ENCODE assay signal across 8 mouse cellular contexts in the genomic region with DNA sequence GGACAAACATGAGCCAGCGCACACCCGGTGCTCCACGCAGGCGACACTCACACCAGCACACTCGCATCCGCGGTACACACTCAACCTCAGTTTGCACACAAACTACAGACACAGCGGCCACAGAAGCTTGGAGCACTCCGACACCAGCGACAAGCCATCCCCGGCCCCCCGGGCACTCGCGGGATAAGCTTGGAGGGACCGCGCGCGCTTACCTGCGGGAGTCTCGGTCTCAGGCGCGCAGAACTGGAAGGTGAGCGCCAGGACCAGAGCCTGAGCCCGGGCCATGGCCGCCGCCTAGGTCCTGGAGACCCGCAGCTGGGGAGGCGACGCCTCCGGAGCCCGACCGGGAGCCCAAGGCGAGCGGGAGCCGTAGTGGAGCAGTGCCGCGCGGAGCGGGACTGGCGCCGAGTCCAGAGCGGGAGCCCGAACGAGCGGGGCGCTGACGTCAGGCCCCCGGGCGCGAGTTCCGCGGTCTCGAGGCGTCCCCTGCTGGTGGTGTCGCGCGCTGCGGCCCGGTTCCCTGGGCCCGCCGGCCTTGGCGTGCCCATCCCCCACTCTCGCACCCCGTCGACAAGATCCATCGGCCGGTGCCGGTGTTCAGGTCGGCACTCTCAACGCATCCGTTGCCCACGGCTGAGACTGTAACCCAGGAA. TPM values are rescaled to one million over a fixed set of nuclear protein-coding genes. Genes with fewer than 3 reads are reported as not detected.
DNase-seq lines count a peak whose midpoint lies in the region; ATAC-seq lines count a peak whose summit lies in the region.

Gene Ptpru, minus strand, starts transcription at position 417 of the 653 bp plus-strand sequence.

- under 1% methylated on average over 70 of the region's 72 CpGs for WGBS in intestine, embryonic 14.5 days

- peak; percentile 77 for ATAC-seq in common myeloid progenitor, adult 5-6 weeks (replicated peaks; ENCODE audit: low read depth, poor library complexity, severe bottlenecking)
- ATAC-seq in intestine, embryonic 14.5 days (replicated peaks; ENCODE audit: low FRiP score, low TSS enrichment, low read depth) = peak; percentile 82

- peak within 1 kb of the TSS; percentile 47 for H3K4me3 ChIP-seq in intestine, embryonic 14.5 days (ENCODE audit: low read depth, low read length)

- H3K4me2 ChIP-seq in intestine, embryonic 14.5 days (ENCODE audit: low read length) = peak within 1 kb of the TSS; percentile 97

- peaks cover 15% of the 10 kb centered on the region for H3K27me3 ChIP-seq in intestine, embryonic 14.5 days (replicated peaks; ENCODE audit: control insufficient read depth, insufficient read depth, low read length)

- no peaks in the 10 kb centered on the region for H3K36me3 ChIP-seq in intestine, embryonic 14.5 days (ENCODE audit: control insufficient read depth, insufficient read depth, low read length)

- peak within 1 kb of the TSS; percentile 69 for H3K9ac ChIP-seq in intestine, embryonic 14.5 days (ENCODE audit: low read length)

- H3K9me3 ChIP-seq in intestine, embryonic 14.5 days (ENCODE audit: control insufficient read depth, low read length) = no peaks in the 10 kb centered on the region

- DNase-seq in T-cell, adult 2 months (ENCODE audit: low spot score) = peak; percentile 82
- DNase-seq in gastrocnemius, postnatal 25 days = peak; percentile 81
- peak; percentile 99 for DNase-seq in intestine, embryonic 14.5 days (ENCODE audit: low spot score)
- DNase-seq in left cerebral cortex, postnatal 14 days (ENCODE audit: low spot score in 2 of 2) = peak; percentile 87 to 93
- peak; percentile 87 for DNase-seq in mesoderm, embryonic 11.5 days (ENCODE audit: low read depth, low spot score)
- peak; percentile 90 for DNase-seq in right cerebral cortex, postnatal 25 days
- peak; percentile 85 to 91 for DNase-seq in urinary bladder, postnatal 4 days (ENCODE audit: low spot score in 2 of 2)

- no peaks in the 10 kb centered on the region for H3K4me1 ChIP-seq in intestine, embryonic 14.5 days (replicated peaks; ENCODE audit: control insufficient read depth, insufficient read depth, low read length)

- intact Hi-C loops in left cerebral cortex, postnatal 14 days (cut with DNase I) = loop anchor here (1.0 to 10.0 kb wide), 4 partner anchors 351 to 1043 kb away; partner anchors contain the start of gene Sdc3

- no peak within 1 kb of the TSS for H3K27ac ChIP-seq in intestine, embryonic 14.5 days (ENCODE audit: low read depth)

RNA-seq across cellular contexts. Expression of gene Ptpru, which starts in this region (rescaled TPM):
- total RNA-seq in common myeloid progenitor, adult 5-6 weeks (2017) = 0.27 and 0.44 TPM in 2 replicates
- total RNA-seq in gastrocnemius, postnatal 25 days (2021) = 1 to 10 TPM in 1 of 2 experiments, under 1 TPM in 1; 0.69 to 1.4 TPM
- polyA plus RNA-seq in intestine, embryonic 14.5 days (2014; fragmentation: Nextera tagmentation; extraction: Ambion mirVana) = 5.4 and 5.7 TPM in 2 replicates
- total RNA-seq in left cerebral cortex, postnatal 14 days (2021) = 10 to 100 TPM; 63.8 to 64.9 TPM

Comparison
In these comparisons a context has a peak if more than half of its experiments do, and no peak if none do; other contexts are left out.
1. RNA of gene Ptpru (total RNA-seq): 63.8 to 64.9 TPM in left cerebral cortex, postnatal 14 days; 0.69 to 1.4 TPM in gastrocnemius, postnatal 25 days and 0.27 to 0.44 TPM in common myeloid progenitor, adult 5-6 weeks; every median in the first group is over 10 times any median in the second.
2. Peak in ATAC-seq in common myeloid progenitor, adult 5-6 weeks; RNA of the gene not detected or under 1 TPM.
3. Peak in every context shown above with its lines, with median percentiles within 50 percentile points of each other: DNase-seq.